Mouse (Mus musculus) gastrocnemius, postnatal 25 days (tissue): Measurements from ENCODE around the gene Slco3a1. TPM values are rescaled to one million over a fixed set of nuclear protein-coding genes. Genes with fewer than 3 reads are reported as not detected.

Experiments
- DNase-seq: peaks from one replicate; pipeline ENCODE4 v3.0.0; 2022
- total RNA-seq, 2 experiments: library from RNA; stranded (reverse); gene quantifications; 1 replicate in 1 of 2; 2 replicates in 1 of 2; pipeline ENCODE4 v1.2.3; 2021

Slco3a1 gene
- total RNA-seq, 2 experiments from 2014 or later = 38.7 to 63.2 TPM

DNA sequence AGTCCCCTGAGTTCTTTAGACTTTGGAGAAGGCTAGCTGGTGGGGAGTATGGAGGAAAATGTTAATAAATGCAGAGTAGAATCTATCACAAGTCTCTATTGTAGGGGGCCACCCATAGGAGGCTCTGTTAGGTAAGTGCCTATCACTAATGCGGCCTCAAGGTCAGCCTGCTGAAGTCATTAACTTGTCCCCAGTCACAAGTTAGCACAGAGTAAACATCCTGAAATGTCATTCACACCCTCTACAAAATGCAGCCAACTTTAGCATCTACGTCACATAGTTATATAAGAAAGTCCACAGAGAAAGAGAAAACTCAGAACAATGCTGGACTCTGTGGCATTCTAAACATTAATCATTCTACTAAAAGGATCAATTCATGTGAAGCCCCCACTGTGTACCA, 173.5 kb downstream of the Slco3a1 start:
- DNase-seq = no peak

- no peak for DNase-seq
Observed at GRCm38 (mm10) chr7:74377909-74378308, 176.7 kb downstream of the Slco3a1 start.

DNA sequence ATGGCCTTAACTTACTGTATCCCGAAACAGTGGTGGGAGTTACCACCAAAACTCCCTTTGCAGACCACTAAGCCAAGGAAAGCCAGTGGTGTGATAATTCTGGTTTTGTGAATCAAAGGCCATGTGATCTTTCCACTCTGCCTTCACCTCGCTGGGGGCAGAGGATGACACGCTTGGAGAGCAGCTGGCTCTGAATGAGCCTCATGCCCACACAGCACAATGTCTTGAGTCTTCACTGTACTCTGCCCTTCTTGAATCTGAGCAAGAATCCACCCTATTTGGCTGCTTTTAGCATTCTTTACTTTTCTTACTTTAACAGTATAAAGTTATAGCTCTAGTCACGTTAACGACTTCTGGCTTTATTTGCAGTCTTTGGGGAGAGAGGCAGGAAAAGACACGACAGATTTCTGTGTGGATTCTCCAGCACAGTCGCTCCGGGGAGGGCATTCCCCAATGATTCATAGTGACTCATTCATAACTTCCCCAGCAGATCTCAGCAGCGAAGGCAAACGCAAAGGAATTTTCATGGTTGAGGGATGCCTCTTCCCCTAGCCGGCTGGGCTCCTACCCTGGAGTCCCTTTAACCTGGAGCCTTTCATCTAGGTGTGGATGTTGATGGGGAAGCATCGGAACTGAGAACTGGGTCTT, 178.1 kb downstream of the Slco3a1 start:
- DNase-seq = peak; percentile 29

DNA sequence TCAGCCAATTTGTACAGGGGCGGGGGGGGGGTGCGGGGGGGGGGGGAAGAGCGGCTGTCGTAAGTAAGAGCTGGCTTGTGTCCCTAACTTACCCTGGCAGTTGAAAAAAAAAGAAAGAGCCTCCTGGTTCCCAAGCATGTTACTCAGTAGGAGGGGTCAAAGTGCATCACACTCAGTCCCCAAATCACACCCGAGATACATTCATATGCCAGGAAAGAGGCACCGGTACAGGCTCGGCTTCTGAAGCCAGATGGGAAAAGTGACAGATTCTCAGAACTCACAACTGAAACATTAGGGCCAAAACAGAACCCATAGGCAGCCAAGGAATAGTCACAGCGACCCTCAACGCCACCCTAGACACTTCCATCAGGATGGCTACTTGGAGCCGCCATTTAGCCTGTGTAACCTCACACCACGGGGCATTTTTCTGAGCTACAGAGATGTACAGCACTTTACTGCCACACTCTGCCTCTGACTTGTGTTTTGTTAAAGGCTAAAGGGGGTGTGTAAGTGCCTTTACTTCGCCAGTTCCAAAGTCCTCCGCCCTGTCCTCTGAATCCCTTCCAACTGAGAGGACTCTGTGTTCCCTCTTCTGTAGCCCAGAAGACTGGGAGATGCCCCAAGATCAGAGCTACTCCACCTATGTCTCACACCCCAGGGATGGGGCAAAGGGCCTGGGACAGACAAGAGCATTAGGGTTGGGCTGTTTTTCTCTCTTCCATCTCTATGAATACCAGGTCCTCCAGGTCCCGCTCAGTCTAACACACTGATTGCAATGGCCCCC, 179.2 kb downstream of the Slco3a1 start:
- peak; percentile 60 for DNase-seq

GRCm38 (mm10) chr7:74373056-74373455, 181.5 kb downstream of the Slco3a1 start:
- no peak for DNase-seq

DNA sequence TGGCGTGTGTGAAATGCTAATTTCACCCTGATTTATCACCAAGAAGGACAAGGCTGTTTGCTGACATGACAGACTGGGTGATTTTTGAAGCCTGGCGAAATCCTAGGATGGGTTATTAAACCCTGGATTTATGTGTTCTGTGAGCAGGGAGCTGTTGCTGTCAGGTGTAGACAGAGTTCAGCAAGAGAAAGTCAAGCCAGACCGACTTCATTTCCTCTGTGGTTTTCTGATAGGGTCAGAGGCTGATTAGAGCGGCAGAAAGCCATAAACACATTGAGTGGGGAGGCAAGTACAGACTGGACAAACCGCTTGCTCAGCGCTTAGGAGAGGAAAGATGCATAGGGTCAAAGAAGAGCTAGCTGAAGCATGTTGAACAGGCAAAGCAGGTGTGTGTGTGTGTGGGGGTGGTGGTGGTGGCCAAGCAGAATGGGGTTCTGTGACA, 182.4 kb downstream of the Slco3a1 start:
- DNase-seq = no peak

DNA sequence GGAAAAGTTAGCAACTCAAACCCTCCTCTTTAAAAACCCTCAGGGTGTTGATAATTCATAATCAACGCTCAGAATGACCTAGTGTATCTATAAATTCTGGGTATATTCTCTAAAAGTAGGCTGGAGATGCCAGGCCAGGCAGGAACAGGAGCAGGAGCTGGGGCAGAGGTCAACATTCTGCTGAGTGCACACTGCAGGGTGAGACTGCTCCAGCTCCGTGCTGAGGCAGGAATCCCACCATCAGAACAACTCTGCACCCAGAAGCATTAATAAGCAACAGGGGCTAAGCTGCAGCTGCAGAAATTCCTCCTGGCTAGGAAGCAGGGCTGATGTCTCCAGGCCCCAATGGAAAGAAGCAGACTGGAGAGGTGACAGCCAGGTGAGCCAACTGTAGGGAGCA, 182.9 kb downstream of the Slco3a1 start:
- no peak for DNase-seq

GRCm38 (mm10) chr7:74371208-74371607, 183.4 kb downstream of the Slco3a1 start:
- DNase-seq = no peak

GRCm38 (mm10) chr7:74369657-74370056, 184.9 kb downstream of the Slco3a1 start:
- no peak for DNase-seq

DNA sequence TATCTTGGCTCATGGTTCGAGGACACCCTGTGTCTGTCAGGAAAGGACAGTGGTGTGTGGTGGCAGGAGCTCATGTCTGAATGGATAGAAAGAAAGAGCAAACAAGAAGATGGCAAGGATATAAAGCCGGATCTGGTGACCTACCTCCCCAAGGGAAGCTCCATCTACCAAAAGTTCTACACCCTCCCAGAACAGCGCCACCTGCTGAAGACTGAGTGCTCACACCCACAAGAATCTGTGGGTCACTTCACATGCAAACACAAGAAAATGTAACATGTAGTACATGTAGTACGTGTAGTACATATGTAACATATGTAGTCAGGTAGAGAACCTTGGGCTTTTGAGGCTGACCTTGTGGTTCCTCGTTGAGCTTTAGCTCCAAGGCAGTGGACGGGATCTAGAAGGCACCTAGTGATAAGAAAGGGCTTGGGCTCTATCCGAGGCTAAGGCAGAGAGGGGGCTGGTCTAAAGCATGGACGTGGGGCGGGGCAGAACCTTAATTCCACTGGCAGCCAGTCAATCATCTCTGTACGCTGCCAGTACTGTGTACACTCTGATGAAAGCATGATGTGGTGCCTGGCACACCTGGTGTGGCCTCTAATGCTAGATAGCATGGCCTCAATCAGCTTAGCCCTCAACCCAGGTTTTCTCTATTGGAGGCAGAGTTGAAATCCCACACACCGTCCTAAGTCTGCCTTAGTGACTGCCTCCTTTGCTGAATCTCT, 186.2 kb downstream of the Slco3a1 start:
- DNase-seq = no peak

- peak; percentile 40 for DNase-seq
Observed at GRCm38 (mm10) chr7:74367350-74367749, 187.2 kb downstream of the Slco3a1 start.

GRCm38 (mm10) chr7:74365623-74366022, 189.0 kb downstream of the Slco3a1 start:
- no peak for DNase-seq

DNA sequence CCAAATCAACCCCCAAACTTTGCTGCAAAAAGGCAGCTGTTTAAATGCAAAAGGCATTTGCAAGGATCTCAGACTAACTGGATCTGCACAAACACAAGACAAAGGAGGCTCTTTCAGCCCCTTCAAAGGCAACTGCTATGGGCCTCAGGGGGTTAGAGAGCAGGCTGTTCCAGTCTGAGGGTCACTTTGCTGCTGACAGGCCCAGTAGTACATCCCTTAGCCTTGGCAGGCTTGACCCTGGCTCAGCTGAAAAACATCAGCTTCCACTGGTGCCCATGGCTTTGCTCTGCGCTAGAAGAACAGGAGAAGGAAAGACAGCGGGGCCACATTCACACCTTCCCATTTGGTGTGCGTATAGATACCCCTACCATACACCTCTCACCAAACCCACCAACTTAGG, 189.6 kb downstream of the Slco3a1 start:
- no peak for DNase-seq

DNA sequence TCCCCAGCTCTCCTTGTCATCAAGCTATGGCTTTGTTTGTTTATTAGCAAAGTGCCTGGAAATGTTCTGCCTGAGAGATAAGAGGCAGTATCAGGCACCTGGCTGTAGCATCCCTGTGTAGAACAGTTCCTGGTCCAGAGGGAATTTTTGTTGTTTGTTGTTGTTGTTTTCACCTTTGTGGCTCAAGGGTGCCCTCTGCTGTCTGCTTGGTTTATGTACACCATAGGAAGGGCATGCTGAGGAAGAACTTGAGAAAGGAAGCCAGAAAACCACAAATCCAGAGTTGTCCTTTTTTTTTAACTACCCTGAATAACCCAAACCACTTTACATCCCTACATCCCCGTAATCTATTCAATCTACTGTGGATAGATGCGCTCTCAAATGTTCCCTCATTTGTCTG, 191.1 kb downstream of the Slco3a1 start:
- no peak for DNase-seq

DNA sequence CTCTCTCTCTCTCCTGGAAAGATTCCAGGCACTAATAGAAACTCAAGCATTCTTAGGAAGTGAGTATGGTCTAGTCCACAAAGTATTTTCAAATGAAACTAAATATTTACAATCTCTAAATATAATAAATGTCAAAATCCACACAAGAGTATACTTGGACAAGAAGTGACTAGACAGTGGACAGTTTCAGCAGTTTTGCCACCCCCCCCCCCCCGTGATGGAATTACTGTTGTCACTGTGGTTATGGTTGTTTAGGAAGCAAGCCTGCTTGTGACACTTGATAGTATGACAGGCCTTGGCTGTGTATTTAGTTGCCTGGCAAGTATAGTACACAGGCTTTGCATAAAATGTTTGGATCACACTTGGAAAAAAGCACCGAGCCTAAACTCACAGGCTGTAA, 192.9 kb downstream of the Slco3a1 start:
- DNase-seq = no peak

DNA sequence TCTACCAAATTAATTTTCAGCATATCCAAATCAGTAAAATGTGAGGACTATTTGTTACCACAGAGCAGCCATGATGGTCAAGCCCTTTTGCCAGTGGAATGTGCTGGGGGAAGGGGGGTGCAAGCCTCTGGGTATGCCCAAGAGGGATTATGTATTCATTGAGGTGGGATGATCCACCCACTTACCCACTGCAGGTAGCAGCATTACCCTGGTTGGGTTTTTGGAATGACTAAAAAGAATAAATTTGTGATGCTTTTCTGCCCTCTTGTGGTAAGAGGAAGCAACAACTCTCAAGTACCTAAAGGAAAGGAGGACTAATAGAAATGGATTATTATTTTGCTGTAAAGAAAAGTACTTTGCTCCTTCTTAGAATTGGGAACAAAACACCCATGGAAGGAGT, 197.6 kb downstream of the Slco3a1 start:
- no peak for DNase-seq

DNA sequence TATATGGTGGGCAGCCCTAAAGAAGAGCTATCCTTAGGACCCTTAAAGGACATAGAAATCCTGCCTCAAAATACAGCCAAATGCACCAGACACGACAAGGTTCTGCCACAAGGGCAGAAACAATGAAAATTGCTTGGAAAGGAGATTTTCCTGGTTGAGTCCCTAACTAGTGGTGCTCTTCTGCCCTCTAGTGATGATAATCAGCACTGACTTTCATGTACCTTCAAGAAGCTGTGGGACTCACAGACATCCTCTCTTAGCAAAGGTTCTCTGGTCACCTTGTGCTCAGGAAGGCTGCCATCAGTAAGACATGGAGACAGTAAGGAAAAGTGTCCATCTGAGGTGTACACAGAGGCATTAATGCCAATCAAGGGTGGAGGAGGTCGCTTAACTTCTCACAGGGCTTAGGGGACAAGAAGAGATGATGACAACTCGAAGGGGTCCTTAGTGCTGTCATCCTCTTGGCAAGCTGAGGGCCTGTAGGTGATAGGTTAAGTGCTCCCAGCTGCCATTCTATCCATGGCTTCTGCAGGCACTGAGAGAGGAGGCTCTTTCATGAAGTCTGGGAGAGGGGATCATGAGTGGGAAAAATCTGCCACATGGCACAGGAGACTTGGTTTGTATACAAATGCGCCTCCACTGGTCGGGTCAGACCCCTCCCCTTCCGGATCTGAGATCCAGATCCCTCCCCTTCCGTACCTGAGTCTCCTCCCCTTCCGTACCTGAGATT, 199.9 kb downstream of the Slco3a1 start:
- DNase-seq = no peak

DNA sequence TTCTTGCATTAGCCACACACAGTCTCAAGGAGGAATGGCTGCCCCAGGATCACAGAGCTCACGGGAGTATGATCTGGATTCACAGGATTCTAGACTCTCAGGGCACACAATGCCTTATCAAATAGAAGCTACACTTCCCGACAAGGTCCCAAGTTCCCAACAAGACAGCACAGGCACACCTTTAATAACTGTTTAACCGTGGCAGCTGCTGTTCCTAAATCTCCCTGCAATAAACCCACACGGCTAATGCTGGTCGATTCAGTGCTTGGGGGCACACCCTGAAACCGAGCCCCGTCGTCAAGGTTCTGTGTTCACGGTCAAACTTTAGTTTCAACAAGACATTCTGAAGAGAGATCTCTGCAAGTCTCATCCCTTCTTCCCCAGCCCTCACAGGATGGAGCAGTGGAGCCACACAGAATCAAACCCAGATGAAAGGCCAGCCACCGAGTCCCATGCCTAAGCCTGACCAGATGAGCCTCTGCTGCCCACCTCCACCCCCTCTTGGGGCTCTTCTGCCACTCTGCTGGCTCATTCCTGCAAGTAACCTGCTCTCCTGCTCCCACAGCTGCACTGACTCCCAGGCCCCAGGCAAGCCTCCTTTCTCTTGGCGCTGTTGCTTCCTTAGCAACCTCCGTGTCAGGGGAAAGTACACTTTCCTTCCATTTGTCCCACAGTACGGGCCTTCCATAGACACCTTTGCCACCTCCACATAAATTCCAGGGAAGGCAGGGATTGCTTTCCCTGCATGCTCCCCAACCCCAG, 200.7 kb downstream of the Slco3a1 start:
- no peak for DNase-seq

- DNase-seq = no peak
Observed at GRCm38 (mm10) chr7:74353240-74353639, 201.3 kb downstream of the Slco3a1 start.

DNA sequence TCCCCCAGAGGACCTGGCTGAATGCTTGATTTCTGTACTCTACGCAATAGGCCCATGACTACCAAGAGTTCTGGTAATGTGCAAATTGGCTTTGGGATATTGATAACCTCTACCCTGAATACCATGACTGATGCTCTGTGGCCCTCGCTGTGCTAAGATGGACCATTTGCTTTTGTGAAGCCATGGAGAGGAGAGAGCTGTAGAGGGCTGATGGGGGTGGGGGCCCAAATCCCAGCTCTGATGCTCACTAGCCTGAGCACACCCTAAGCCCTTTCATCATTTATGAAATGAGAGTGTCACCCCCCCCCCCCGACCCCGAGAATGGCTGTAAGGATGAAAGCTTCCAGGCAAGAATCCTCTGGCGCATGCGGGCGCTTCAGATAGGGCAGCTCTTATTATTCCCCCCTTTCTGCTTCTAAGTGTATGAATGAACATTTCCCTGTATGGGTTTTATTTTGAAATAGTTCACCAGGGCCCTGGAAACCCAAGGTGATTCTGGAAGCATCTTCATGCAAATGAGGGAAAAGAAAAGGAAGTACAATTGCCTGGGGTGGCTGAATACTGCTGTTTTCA, 206.2 kb downstream of the Slco3a1 start:
- no peak for DNase-seq

DNA sequence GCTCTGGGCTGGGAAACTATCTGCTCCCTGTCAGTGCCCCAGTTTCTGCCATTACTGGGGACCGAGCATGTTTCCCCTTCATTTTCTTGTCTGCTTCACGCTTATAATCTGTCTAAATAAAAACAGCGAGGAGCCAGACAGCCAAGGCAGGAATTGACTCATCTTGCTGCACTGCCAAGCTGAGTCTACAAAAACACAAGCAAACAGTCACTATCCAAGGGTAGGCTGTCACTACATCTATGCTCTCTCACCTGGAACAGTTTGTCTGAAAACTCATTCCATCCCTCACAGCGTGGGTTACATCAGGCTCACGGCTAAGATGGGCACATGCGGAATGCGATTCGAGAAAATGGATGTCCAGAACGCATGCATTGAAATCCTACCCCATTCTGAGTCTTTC, 207.6 kb downstream of the Slco3a1 start:
- no peak for DNase-seq
